Mouse (Mus musculus): ENCODE data around the gene Vill.
A peak's percentile ranks its signal among the peaks of the same experiment; 100 is the strongest.

Gene Vill

GRCm38 (mm10) chr9:119034676-119035665 lies 17.6 kb upstream of the Vill start:
- no peak for DNase-seq

DNA sequence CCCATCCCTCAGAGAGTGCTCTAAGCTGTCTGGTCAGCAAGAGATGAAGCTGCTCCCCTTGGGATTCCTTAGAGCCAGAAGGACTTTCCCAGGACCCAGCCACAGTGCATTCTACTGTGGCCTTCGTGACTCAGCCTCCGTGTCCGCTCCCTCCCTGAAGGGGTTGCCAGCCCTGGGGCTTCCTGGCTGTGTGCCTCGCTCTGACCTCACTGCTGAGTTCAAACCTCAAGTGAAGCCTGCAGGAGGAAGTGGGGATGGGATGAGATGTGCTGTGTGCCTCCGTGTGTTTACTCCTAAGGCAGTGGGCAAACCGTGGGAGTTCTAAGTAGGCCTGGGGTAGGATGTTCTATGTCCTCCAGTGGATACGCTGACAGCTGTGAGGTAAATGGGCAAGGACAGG lies 16.7 kb upstream of the Vill start:
- peak; percentile 63 for DNase-seq

DNA sequence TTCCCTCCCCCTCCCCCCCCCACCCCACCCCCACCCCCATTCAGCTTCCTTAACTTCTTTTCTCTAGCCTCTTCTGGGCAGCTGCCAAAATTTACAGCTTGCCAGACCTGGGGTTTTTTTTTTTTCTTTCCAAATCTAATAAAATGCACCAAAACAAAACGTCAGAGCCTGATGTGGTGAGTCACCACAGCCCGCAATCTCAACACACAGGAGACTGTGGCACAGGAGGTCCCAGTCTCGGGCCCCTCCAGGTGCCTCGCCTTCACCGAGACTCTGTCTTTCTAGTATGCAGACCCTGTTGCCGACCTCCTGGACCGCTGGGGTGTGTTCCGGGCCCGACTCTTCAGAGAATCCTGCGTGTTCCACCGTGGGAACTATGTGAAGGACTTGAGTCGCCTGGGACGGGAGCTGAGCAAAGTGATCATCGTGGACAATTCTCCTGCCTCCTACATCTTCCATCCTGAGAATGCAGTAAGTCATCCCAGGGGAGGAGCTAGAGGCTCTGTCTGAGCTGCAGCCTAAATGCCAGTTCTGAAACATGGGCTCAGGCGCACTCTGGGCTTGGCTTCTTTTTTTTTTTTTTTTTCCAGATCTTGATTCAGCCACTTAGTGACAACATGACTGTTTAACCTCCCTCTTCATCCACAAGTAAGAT lies 15.4 kb upstream of the Vill start:
- DNase-seq: no peak

DNA sequence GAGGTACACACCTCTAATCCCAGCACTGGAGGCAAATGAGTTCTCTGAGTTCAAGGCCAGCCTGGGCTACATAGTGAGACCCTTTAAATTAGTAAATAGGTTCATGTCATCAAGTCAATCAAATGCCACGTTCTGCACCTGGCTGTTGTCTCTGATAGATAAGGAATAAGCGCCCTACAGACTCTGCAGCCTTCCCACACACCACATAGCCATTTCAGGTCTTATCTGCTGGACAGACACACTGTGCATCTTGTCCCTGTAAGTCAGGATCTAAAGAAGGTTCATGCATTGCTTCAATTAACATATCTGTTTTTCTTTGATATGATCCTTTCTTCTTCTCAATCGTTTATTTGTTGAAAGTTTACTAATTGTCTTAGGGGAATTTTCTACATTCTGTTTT lies 14.0 kb upstream of the Vill start:
- no peak for DNase-seq

GRCm38 (mm10) chr9:119040101-119040775 lies 12.3 kb upstream of the Vill start:
- no peak for DNase-seq

DNA sequence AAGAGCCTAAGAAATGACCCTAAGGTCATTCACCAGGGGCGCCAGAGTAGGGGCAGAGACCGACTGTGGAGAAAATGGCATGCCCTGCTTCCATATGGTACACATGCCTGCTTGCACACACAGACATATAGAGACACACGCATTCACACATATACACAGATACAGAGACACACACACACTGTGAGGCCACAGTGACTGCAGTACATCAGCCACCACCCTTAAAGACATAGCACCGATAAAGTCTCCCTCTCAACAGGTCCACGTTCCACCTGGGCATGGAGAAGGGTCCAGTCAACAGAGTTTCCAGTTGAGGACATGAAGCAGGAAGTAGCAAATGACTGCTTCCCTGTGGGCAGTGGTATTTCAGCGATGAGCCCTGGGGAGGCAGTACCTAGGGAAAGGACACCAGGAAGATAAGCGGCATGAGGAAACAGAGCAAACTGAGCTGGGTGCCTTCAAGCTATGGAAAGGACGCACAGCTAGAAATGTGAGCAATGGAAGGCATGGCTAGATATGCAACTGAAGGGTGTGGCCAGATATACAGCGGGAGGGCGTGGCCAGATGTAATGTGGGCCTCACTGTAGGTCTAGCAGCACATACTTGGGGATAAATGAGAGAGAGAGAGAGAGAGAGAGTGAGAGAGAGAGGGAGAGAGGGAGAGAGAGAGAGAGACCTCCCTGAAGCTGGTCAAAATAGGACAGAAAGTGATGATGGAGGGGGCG lies 4.2 kb upstream of the Vill start:
- no peak for DNase-seq

GRCm38 (mm10) chr9:119051158-119051557 lies 1.4 kb upstream of the Vill start:
- no peak for DNase-seq

- no peak for DNase-seq
Observed at GRCm38 (mm10) chr9:119053964-119054576, 1.5 kb downstream of the Vill start.

GRCm38 (mm10) chr9:119055336-119055735 lies 2.8 kb downstream of the Vill start:
- no peak for DNase-seq

DNA sequence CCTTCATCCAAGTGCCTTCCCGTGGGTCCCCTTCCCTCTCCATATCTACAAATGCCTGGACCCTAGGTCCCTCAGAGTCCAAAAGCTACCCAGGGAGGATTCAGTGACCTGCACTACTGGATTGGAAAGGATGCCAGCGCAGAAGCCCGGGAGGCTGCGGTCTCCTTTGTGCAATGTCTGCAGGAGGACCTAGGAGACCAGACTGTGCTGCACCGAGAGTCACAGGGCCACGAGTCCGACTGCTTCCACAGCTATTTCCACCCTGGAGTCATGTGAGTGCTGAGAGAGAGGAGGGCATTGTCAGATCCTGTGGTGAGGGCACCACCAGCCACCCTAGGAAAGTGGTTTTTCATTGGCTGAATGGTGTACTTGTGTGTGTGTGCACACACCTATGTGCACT lies 5.7 kb downstream of the Vill start:
- no peak for DNase-seq

- DNase-seq: peak; percentile 64
Observed at GRCm38 (mm10) chr9:119060701-119061100, 8.1 kb downstream of the Vill start.

DNA sequence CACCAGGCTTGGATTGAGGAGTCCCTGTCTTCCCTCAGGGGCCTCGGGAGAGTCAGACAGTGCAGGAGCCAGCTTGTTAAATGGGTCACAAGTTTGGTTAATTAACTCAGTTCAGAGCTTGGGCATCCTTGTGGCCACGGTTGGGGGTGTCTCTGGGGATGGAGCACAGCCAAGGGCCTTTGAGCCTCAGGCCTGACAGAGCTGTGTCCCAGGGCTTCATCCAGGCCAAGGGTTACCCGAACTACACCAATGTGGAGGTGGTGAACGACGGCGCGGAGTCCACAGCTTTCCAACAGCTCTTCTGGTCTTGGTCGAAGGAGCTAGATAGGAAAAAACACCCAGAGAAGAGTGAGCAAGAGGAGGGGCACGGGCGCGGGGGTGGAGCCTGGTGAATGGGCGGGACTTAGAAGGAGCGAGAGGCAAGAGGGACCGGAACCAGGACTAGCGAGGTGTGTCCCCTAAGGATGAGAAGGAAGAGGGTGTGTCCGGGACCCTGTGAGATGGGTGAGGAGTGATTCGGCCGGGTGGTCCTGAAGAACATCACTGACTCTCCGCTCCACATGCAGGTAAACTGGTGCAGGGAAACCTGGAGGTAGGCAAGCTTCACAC lies 10.6 kb downstream of the Vill start:
- DNase-seq: peak; percentile 95

- DNase-seq: no peak
Observed at GRCm38 (mm10) chr9:119064296-119064695, 11.7 kb downstream of the Vill start.

DNA sequence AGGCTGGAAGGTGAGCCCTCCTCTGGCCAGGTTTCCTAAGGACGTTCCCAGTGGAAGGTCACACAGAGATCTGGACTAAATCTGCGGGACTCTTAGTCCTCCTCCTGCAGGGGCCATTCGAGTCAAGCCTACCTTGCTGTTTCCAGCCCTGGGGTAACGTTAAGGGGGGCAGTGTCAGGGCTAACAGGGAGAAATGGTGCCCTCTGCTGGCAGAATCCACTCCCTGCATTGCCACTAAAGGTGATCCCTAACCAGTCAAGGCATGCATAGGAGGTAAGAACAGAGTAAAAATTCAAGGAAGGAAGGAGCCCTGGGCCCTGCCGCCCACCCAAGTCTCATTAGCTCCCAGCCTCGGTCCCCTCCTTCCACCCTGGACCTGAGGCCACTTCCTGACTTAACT lies 15.0 kb downstream of the Vill start:
- peak; percentile 90 for DNase-seq

DNA sequence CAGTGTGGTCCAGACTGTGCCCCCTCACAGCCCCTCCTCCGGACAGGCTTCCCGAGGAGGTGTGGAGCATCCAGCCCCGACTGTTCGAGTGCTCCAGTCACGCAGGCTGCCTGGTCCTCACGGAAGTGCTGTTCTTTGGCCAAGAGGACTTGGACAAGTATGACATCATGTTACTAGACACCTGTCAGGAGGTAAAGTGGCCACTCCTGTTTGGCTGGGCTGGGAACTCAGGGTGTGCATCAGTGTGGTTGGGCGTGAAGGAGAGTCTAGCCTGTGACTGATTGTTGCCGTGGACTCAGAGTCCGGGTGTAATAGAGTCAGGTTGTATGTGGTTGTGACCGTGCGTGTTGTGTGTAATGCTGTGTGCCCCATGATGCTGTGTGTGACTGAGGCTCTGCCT lies 15.7 kb downstream of the Vill start:
- no peak for DNase-seq

GRCm38 (mm10) chr9:119070173-119070825 lies 17.7 kb downstream of the Vill start:
- DNase-seq: no peak

DNA sequence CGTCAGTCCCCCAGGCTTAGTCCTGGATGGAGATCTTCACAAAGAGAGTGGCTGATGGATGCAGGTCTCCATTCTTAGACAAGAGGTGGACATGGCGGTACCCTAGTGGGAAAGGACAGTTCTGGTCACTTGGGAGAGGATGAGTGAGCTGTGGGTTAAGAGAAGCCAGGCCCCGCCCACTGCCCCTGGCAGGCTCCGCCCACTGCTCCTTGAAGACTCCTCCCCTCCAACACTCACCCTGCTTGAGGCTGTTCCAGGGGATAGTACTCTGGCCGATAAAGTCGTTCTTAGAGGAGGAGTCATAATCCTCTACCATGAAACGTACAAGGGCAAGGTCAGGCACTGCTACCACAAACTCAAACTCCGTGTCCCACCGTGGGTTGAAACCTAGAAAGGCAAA lies 19.2 kb downstream of the Vill start:
- no peak for DNase-seq

DNA sequence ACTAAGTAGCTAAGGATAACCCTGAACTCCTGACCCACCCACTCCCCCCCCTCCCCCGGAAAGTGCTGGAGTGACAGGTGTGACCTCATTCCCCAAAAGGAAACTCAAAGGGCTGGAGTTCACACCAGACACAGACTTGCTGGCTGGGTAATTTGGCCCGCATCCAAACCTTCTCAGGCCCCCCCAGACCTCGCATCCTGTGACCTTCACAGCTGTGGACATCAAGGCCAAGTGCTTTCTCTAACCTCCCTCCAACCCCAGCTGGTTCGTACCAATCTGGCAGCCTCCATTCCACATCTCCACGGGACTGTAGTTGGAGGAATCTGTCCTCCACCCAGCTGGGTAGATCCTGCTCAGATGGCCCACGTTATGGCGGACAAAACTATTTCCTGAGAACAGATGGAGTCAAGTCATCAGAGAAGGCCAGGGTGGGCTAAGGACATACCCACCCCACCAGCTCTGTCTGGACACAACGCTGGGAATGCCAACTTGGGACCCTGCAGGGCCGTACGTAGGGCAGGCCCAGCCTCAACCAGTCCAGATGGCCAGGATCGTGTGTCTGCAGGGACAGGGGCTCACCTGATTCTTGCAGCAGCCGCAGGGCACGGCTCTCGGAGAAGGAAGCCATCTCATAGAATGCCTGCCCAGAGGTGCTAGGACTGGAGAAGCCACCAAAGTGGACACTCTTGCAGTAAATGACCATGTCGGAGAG lies 20.8 kb downstream of the Vill start:
- DNase-seq: peak; percentile 55

- no peak for DNase-seq
Observed at GRCm38 (mm10) chr9:119075685-119076084, 23.1 kb downstream of the Vill start.

GRCm38 (mm10) chr9:119080040-119080675 lies 27.6 kb downstream of the Vill start:
- no peak for DNase-seq
